Mouse (Mus musculus): ENCODE measurements around the gene Ifng. TPM values are rescaled to one million over a fixed set of nuclear protein-coding genes. Genes with fewer than 3 reads are reported as not detected.
"Not testable (repeated sequence)": the region's sequence is repeated elsewhere in the genome, so short reads cannot be mapped to it uniquely, and the experiment has no call there.

Gene Ifng
- polyA plus RNA-seq, 1 experiment from 2014 or later, result not detected

DNA sequence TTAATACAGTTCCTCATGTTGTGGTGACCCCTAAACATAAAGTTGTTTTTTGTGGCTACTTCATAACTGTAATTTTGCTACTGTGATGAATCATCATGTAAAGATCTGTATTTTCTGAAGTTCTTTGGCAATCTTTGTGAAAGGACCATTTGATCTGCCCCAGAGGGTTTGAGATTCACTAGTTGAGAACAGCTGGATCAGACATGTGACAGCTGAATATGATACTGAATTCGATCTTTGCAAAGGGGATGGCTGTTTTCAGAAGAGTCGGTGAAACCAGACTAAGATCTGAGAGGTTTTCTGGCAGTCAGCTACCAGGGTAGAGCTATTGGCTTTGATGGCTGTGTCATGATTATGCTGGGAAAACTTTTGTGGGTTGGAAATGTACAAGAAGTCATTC, 10.9 kb downstream of the Ifng start:
- no peak overlapping the region for H3K9ac ChIP-seq
- no peaks in the 10 kb centered on the region for H3K36me3 ChIP-seq
- H3K4me3 ChIP-seq, result no peak overlapping the region
- H3K27me3 ChIP-seq, result no peaks in the 10 kb centered on the region
- no peak for ATAC-seq (ENCODE audit: low FRiP score, low read depth)
- H3K4me2 ChIP-seq, result no peak overlapping the region
- WGBS, result 85% methylated on average over 2 of the region's 2 CpGs
- no peak overlapping the region for H3K27ac ChIP-seq (replicated peaks)
- no peaks in the 10 kb centered on the region for H3K9me3 ChIP-seq
- no peaks in the 10 kb centered on the region for H3K4me1 ChIP-seq (replicated peaks)

DNA sequence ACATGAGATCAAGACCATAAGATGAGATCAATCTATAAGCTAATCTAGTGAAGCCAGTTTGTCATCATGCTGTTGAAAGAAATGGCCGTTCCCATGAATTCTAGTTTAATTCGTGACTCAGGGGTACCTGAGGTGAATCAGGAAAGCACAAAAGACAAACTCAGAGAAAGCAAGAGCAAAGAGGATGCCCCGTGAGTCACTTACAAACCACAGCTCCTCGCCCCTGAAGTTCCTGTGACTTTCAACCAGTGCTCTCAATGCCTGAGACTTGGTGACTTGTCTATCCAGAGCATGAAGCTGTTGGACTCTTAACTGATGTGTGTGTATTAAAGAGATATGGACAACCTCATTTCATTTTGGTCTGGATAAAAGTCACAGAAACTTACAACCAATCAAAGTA, 17.9 kb downstream of the Ifng start:
- Histone ChIP-seq H3K4me2 (no peak overlapping the region), H3K4me3 (no peak overlapping the region), H3K9me3 (no peaks in the 10 kb centered on the region), H3K27ac (replicated peaks) (no peak overlapping the region), H3K36me3 (no peaks in the 10 kb centered on the region), H3K9ac (no peak overlapping the region), H3K4me1 (replicated peaks) (no peaks in the 10 kb centered on the region), H3K27me3 (no peaks in the 10 kb centered on the region)
- WGBS, result 93% methylated on average over 4 of the region's 4 CpGs
- ATAC-seq (ENCODE audit: low FRiP score, low read depth), result no peak

DNA sequence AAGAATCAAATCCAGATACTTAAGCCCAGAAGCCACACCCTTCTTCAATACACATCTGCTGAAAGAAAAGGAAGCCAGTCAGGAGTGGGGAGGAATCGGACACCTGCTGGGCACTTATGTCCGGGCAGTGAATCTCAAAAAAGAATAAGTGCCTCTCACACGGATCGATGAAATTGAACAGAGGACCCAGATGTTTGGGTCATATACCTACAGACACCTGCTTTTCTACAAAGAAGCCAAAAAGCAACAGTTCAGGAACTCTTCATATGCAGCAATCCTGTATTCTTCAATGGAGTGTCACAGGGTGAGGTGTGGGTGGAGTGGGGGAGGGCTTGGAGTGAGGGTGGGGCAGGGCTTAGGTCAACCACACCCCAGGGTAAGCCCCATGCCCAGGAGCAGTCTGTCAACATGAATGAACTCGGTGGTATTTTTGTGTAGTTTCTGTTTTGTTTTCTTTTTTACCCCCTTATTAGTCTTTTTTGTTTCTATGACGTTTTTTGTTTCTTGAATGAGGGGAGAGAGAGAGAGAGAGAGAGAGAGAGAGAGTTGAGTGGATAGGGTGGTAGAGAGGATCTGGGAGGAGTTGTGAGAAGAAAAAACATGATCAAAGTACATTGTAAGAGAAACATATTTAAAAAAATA, 20.4 kb downstream of the Ifng start:
- Histone ChIP-seq H3K9me3 (peaks cover 6% of the 10 kb centered on the region; the same call in 1 of the 2 replicates), H3K4me3 (no peak overlapping the region), H3K4me1 (replicated peaks) (no peaks in the 10 kb centered on the region), H3K36me3 (no peaks in the 10 kb centered on the region), H3K9ac (no peak overlapping the region), H3K27ac (replicated peaks) (no peak overlapping the region), H3K27me3 (no peaks in the 10 kb centered on the region), H3K4me2 (no peak overlapping the region)
- 51% methylated on average over 6 of the region's 6 CpGs for WGBS
- no peak for ATAC-seq (ENCODE audit: low FRiP score, low read depth)

DNA sequence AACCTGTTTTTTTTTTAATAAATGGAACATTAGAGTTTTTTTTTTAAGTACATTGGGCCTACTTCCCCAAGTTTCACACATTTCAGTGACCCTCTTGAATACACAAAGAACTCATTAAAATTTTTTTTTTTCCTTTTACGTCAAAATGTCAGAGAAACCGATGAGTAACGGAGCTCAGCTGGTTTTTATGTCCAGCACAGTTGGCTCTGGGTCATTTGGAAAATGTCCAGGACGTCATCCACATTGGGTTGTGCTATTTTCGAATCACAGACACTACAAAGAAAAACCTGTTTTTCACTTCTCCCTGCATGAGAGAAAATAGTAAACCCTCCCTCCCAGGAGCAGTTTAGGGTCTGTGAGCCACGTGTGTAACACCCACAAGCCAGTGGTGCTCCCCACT, 25.6 kb downstream of the Ifng start:
- H3K27ac ChIP-seq (replicated peaks), result no peak overlapping the region

GRCm38 (mm10) chr10:118469047-118469446, 28.2 kb downstream of the Ifng start:
- Histone ChIP-seq H3K4me2 (no peak overlapping the region), H3K27me3 (no peaks in the 10 kb centered on the region), H3K9ac (no peak overlapping the region), H3K4me3 (no peak overlapping the region), H3K9me3 (peaks cover 5% of the 10 kb centered on the region; the same call in 1 of the 2 replicates), H3K27ac (replicated peaks) (no peak overlapping the region), H3K4me1 (replicated peaks) (no peaks in the 10 kb centered on the region), H3K36me3 (no peaks in the 10 kb centered on the region)
- ATAC-seq (ENCODE audit: low FRiP score, low read depth), result no peak
- 87% methylated on average over 3 of the region's 3 CpGs for WGBS

More for the DNA sequence above, 25.6 kb downstream of the Ifng start:
- Histone ChIP-seq H3K36me3 (no peaks in the 10 kb centered on the region), H3K4me1 (replicated peaks) (no peaks in the 10 kb centered on the region), H3K4me2 (no peak overlapping the region), H3K9me3 (peaks cover 6% of the 10 kb centered on the region; the same call in 1 of the 2 replicates), H3K4me3 (no peak overlapping the region), H3K9ac (no peak overlapping the region), H3K27me3 (no peaks in the 10 kb centered on the region)
- no peak for ATAC-seq (ENCODE audit: low FRiP score, low read depth)
- WGBS, result 43% methylated on average over 6 of the region's 6 CpGs

DNA sequence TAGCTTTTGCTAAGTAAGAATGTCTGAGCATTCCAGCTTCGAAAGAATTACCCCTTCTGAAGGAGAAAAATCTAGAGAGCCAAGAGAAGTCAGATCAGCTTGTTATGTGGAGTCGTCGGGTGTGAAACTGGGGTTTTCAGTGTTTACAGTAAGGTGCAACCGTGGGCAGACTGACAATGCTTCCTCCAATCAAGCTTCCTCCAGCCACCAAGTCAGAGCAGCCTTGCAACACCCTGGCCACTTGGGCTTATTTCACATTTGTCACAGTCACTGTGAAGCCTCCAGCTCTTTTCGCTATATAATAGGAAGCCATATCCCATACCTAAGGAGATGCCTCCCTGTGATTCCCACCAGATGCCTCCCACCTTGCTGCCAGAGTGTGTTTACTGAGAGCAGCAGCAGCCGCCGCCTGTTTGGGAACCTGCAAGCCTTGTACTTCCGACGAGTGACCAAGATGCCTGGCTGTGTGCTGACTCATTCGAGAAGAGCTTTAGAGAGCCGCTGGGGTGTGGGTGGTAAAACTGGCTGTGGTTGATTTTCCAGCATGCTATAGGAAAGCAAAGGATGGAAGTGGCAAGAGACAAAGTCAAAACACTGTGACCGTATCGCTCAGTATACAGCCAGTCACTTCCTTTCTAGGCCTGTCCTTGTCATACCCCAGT, 29.6 kb downstream of the Ifng start:
- H3K27ac ChIP-seq (replicated peaks), result no peak overlapping the region
- H3K36me3 ChIP-seq, result no peaks in the 10 kb centered on the region
- H3K9me3 ChIP-seq, result no peaks in the 10 kb centered on the region
- H3K9ac ChIP-seq, result no peak overlapping the region
- no peaks in the 10 kb centered on the region for H3K27me3 ChIP-seq
- H3K4me1 ChIP-seq (replicated peaks), result no peaks in the 10 kb centered on the region
- 78% methylated on average over 13 of the region's 13 CpGs for WGBS
- no peak overlapping the region for H3K4me3 ChIP-seq
- ATAC-seq (ENCODE audit: low FRiP score, low read depth), result no peak
- H3K4me2 ChIP-seq, result no peak overlapping the region

DNA sequence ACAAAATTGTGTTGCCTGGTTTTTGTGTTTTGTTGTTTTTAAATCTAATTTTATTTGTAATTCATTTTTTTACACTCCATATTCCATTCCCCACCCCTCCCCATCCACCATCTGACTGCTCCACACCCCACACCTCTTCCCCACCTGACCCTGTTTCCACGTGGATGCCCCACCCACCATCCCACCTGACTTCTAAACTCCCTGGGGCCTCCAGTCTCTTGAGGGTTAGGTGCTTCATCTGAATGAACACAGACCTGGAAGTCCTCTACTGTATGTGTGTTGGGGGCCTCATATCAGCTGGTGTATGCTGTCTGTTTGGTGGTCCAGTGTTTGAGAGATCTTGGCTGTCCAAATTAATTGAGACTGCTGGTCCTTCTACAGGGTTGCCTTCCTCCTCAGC, 32.0 kb downstream of the Ifng start:
- H3K27me3 ChIP-seq; H3K4me3 ChIP-seq; H3K9me3 ChIP-seq; H3K27ac ChIP-seq (replicated peaks); H3K9ac ChIP-seq; H3K4me1 ChIP-seq (replicated peaks); H3K4me2 ChIP-seq; ATAC-seq (ENCODE audit: low FRiP score, low read depth); H3K36me3 ChIP-seq: not testable (repeated sequence)
- WGBS, result 84% methylated on average over 1 of the region's 1 CpGs

- no peak overlapping the region for H3K27ac ChIP-seq (replicated peaks)
- no peak overlapping the region for H3K4me3 ChIP-seq
- no peak overlapping the region for H3K4me2 ChIP-seq
- H3K9ac ChIP-seq, result no peak overlapping the region
- no peak for ATAC-seq (ENCODE audit: low FRiP score, low read depth)
- H3K4me1 ChIP-seq (replicated peaks), result no peaks in the 10 kb centered on the region
- no peaks in the 10 kb centered on the region for H3K9me3 ChIP-seq
- WGBS, result 92% methylated on average over 2 of the region's 2 CpGs
- H3K36me3 ChIP-seq, result no peaks in the 10 kb centered on the region
- no peaks in the 10 kb centered on the region for H3K27me3 ChIP-seq
These were observed 35.9 kb downstream of the Ifng start for GRCm38 (mm10) chr10:118476696-118477095.

DNA sequence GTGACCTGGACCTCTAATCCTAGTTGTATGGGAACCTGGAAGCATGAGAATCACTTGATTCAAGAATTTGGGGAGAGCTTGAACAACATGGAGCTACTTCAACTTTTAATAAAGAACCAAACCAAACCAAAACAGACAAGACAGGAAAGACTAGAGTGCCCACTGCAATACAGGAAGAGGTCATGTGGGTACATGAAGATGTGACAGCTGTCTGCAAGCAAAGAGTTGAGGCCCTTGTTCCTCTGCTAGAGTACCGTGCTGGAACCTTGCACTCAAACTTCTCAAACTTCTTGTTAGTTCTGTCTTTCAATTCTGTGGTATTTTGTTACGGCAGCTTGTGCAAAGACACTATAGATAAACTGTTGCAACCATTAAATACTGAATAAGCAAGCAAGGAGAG, 36.5 kb downstream of the Ifng start:
- Histone ChIP-seq H3K36me3 (no peaks in the 10 kb centered on the region), H3K4me2 (no peak overlapping the region), H3K9me3 (no peaks in the 10 kb centered on the region), H3K27ac (replicated peaks) (no peak overlapping the region), H3K4me3 (no peak overlapping the region), H3K9ac (no peak overlapping the region), H3K4me1 (replicated peaks) (no peaks in the 10 kb centered on the region), H3K27me3 (no peaks in the 10 kb centered on the region)
- no peak for ATAC-seq (ENCODE audit: low FRiP score, low read depth)
- 90% methylated on average over 2 of the region's 2 CpGs for WGBS

DNA sequence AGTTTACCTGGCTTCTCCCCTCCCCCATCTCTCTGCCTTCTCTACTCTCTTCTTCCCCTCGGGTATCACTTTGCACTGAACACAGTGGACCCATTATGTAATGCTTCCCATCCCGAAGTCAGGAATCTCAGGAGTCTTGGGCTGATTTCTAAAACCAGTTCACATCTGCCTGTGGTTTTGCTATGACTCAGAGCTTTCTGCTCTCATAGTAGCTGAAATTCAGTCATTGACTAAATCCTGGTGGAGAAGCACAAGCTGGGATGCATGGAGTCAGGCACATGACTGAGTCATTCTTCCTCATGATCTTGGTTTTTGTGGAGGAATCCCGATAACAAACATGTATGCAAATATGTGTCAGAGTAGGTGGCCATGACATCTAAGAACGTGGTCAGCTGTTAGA, 38.4 kb downstream of the Ifng start:
- no peak overlapping the region for H3K9ac ChIP-seq
- H3K27me3 ChIP-seq, result no peaks in the 10 kb centered on the region
- H3K4me1 ChIP-seq (replicated peaks), result no peaks in the 10 kb centered on the region
- H3K9me3 ChIP-seq, result no peaks in the 10 kb centered on the region
- no peaks in the 10 kb centered on the region for H3K36me3 ChIP-seq
- no peak overlapping the region for H3K4me2 ChIP-seq
- no peak overlapping the region for H3K27ac ChIP-seq (replicated peaks)
- no peak overlapping the region for H3K4me3 ChIP-seq
- ATAC-seq (ENCODE audit: low FRiP score, low read depth), result no peak
- 88% methylated on average over 4 of the region's 4 CpGs for WGBS

- Histone ChIP-seq H3K27me3 (no peaks in the 10 kb centered on the region), H3K27ac (replicated peaks) (no peak overlapping the region), H3K9ac (no peak overlapping the region), H3K4me1 (replicated peaks) (no peaks in the 10 kb centered on the region), H3K4me2 (no peak overlapping the region), H3K4me3 (no peak overlapping the region), H3K36me3 (no peaks in the 10 kb centered on the region), H3K9me3 (no peaks in the 10 kb centered on the region)
- ATAC-seq (ENCODE audit: low FRiP score, low read depth), result no peak
- 97% methylated on average over 5 of the region's 5 CpGs for WGBS
These were observed 39.3 kb downstream of the Ifng start for GRCm38 (mm10) chr10:118480118-118480517.

DNA sequence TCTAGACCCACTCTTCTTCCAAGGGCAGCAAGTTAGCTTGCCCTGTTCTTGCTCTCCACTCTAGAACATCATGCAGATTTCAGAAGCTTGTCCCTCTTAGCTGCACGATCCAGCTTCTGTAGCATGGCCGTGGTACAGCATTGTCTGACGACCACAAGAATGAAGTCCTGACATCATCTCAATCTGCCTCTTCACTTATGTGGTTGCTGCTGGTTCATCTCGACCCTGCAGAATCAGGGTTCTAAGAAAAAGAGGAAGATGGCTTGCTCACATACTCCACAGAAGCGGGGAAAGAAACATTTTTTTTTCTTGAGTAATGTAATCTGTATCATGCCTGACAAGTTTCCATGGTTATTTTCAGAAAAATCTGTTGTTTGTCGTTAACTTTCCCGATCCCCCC, 39.9 kb downstream of the Ifng start:
- H3K4me1 ChIP-seq (replicated peaks), result no peaks in the 10 kb centered on the region
- WGBS, result 91% methylated on average over 7 of the region's 7 CpGs
- H3K27ac ChIP-seq (replicated peaks), result no peak overlapping the region
- H3K36me3 ChIP-seq, result no peaks in the 10 kb centered on the region
- H3K4me2 ChIP-seq, result no peak overlapping the region
- no peaks in the 10 kb centered on the region for H3K27me3 ChIP-seq
- H3K9ac ChIP-seq, result no peak overlapping the region
- ATAC-seq (ENCODE audit: low FRiP score, low read depth), result no peak
- no peak overlapping the region for H3K4me3 ChIP-seq
- no peaks in the 10 kb centered on the region for H3K9me3 ChIP-seq

GRCm38 (mm10) chr10:118494109-118494508, 53.3 kb downstream of the Ifng start:
- WGBS, result 88% methylated on average over 1 of the region's 1 CpGs
- H3K36me3 ChIP-seq, result no peaks in the 10 kb centered on the region

More at GRCm38 (mm10) chr10:118494109-118494508, 53.3 kb downstream of the Ifng start:
- no peak overlapping the region for H3K9ac ChIP-seq
- H3K4me1 ChIP-seq (replicated peaks), result no peaks in the 10 kb centered on the region
- no peak overlapping the region for H3K4me3 ChIP-seq
- no peaks in the 10 kb centered on the region for H3K9me3 ChIP-seq
- no peaks in the 10 kb centered on the region for H3K27me3 ChIP-seq
- H3K27ac ChIP-seq (replicated peaks), result no peak overlapping the region
- H3K4me2 ChIP-seq, result no peak overlapping the region
- no peak for ATAC-seq (ENCODE audit: low FRiP score, low read depth)

Data from hindbrain, embryonic 15.5 days (tissue).